Mouse (Mus musculus) testis, adult 2 months (tissue): ENCODE results near the gene S1pr5.

ENCODE experiments used
- CTCF ChIP-seq: fragments of 200-500 bp; IDR thresholded peaks from 2 replicates; pipeline ENCODE4 v1.5.1; 2012; ENCODE audit warnings: low read depth, mild to moderate bottlenecking, inconsistent platforms, low read length, moderate library complexity; ENCODE audit not compliant: control insufficient read depth, insufficient read depth, insufficient replicate concordance
- POLR2A ChIP-seq: fragments of 200-500 bp; IDR thresholded peaks from 2 replicates; pipeline ENCODE4 v1.6.1; 2012; ENCODE audit warnings: low read depth, mild to moderate bottlenecking, inconsistent platforms, low read length, moderate library complexity; ENCODE audit not compliant: control insufficient read depth

DNA sequence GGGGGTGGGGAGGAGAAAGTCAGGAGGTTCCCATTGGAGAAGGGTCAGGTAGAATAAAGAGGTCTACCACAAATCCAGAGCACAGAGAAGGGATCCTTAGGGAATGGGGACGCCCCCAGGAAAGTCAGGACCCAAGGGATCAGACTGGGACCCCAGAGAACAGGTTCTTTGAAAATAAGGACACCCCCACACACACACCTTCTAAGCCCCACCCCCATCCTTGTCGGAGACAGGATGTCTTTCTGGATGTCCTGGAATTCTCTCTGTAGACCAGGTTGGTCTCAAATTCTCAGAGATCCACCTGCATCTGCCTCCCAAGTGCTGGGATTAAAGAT is 41.1 kb upstream of the S1pr5 start:
- no peak for TF ChIP-seq CTCF
- TF ChIP-seq POLR2A, result no peak
